Mouse (Mus musculus) liver (tissue): Measurements from ENCODE around the gene Lurap1l.
A peak's percentile ranks its signal among the peaks of the same experiment; 100 is the strongest.
"Not testable (repeated sequence)": the region's sequence is repeated elsewhere in the genome, so short reads cannot be mapped to it uniquely, and the experiment has no call there.

Experiments
- DNase-seq: peaks from one replicate; pipeline ENCODE4 v3.0.0-alpha.2; 2020; ENCODE audit warnings: mixed read lengths

Lurap1l gene

DNA sequence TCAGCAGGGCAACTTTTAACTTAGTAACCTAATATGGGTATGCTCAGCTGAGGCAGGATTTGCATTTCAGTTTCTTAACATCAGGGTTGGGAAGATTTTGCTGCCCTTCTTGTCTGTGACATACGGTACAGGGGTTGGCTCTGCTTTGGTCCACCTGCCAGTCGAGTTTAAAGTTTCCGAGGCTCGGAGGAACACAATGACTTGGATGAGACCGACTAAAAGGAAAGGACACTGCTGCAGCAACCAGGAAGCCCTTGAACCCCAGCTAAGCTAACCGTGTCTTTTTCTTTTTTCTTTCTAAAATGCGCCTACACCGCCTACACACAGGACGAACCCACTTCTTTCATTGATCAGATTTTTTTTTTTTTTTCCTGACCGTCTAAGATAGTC lies at the start of gene Lurap1l:
Gene Lurap1l, plus strand, starts transcription at position 166 of the 390 bp plus-strand sequence.
- peak; percentile 32 for DNase-seq

DNA sequence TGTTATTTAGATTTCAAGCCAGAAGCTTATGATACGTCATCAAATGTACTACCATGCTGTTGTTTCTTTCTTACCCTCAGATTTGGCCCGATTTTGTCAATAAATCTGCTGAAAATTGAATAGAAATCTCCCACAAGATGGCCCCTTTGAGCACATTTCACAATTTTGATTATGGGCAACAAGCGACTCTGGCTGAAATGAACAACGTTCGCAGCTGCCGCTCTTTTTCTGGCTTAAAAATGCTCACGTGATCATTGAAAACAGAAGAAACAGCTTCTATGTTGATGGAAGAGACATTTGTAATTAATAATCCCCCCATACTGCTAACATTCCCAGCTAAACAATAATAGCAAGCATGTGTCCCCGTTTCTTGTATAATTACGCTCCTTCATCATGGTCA lies 47.5 kb upstream of the Lurap1l start:
- no peak for DNase-seq

- no peak for DNase-seq
Observed at GRCm38 (mm10) chr4:80863906-80864305, 46.5 kb upstream of the Lurap1l start.

- peak; percentile 12 for DNase-seq
Observed at GRCm38 (mm10) chr4:80864511-80864922, 45.9 kb upstream of the Lurap1l start.

GRCm38 (mm10) chr4:80866065-80866464 lies 44.4 kb upstream of the Lurap1l start:
- DNase-seq: no peak

GRCm38 (mm10) chr4:80869598-80869997 lies 40.8 kb upstream of the Lurap1l start:
- DNase-seq: no peak

DNA sequence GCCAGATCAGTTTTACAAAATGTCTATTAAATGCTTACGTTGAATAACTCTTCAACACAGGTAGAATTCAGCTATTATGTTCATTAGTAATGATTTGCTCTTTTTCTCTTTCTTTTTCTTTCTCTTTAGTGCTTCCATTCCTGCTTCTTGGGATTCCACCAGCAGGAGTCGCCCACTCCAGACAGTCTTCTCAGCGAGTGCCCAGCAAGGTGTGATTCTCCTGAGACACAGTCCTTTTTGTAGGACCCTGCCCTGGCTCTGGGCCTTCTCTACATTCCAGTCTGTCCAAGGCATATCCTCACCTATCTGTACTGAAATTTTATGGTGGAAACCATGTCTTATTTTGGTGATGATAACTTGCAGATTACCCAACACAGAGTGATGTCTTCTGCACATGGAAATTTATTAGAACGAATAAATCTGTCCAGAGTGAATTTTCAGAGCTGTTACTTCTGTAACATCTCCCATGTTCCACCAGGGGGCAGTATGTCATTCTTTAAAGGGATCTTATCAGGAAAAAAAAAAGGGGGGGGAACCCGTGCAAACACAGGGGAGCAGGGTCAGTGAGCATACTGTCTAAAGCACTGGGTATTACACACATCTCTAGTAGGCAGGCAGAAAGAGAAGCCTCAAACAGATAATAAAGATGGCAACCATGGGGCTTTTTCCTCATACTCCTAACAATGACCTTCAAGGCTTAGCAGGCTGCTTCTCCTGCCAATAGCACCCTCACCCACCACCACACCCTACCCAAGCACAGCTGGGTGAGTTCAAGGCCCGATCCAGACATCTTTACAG lies 37.4 kb upstream of the Lurap1l start:
- DNase-seq: no peak

- no peak for DNase-seq
Observed at GRCm38 (mm10) chr4:80874121-80874859, 36.2 kb upstream of the Lurap1l start.

- no peak for DNase-seq
Observed at GRCm38 (mm10) chr4:80875055-80875454, 35.4 kb upstream of the Lurap1l start.

DNA sequence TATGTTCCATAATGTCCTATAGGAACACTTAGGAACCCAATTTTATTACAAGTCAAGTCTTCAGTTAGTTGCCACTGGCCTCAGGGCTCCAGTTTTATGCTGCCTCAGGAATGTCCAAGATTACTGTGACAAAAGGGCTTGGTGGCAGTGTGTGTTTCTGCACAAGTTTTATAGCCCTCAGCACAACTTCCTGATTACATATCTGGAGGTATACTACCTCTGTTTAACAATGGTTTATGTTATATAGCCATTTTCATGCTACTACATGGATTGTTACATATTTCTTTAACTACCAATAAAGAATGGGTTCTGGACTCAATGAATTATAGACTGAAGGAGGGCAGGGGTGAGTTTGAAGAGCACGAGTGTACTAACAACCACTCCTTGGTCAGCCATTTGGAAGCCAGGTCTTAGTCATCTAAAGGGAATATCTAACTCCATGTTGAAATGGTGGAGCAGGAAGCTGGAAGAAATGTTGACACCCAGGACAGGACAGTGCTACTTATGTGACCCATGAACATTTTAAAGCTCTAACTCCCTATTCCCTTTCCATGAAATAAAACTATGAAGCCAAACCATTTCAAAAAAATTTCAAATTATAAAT lies 28.3 kb upstream of the Lurap1l start:
- DNase-seq: no peak

GRCm38 (mm10) chr4:80886631-80887030 lies 23.8 kb upstream of the Lurap1l start:
- no peak for DNase-seq

DNA sequence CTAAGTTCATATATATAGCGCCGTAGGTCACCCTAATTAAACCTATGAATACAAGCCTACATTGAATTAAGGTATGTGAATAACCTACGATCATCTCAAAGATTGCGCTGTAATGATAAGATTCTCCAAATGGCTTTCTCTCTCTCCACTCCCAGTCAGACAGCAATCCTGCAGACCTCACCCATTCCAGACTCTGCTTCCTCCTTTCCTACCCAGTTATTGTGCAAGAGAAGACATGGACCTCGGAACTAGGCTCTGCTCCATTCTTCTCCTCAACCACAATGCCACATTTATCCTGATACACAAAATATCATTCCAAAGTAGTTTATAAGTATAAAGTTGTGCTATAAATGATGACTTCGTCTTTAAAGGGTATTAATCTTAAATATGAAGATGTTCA lies 19.4 kb upstream of the Lurap1l start:
- no peak for DNase-seq

DNA sequence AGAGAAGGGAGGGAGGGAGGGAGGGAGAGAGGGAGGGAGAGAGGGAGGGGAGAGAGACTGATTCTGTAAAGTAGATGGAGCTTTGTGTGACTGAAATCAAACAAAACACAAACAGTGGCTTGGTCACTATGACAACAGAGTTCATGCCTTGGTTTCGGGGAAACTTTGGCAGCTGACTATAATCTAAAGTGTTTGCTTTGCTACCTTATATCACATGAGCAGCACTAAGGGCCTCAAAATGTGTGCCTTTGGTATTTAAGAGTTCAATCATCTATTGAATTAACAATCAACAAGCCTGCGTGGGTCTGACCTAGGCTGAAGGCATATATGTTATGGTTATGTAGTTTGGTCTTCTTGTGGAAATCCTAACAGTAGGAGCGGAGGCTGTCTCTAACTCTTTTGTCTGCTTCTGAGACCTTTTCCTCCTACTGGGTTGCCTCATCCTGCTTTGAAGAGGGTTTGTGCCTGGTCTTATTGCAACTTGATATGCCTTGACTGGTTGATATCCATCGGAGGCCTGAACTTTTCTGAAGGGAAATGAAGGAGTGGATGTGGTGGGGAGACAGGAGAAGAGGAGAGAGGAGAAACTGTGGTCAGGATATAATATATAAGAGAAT lies 15.1 kb upstream of the Lurap1l start:
- no peak for DNase-seq

GRCm38 (mm10) chr4:80906726-80907125 lies 3.7 kb upstream of the Lurap1l start:
- no peak for DNase-seq

DNA sequence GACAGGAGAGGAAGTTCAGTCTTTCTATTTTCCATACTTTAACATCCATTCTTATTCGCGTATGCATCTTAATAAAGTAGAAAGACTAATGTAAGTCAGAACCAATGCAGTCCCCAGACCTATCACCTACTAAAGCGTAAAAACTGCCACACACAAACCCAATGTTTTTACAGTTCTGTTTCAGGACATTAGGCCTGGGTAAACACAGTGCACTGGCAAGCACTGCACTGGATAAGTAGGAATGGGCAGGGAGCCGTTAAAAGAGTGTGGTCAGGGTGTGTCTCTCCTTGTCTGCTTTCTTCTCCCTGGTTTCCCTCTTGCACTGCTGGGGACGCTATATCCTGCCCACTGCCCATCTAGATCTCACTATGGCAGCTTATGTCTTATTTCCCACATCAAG lies 2.5 kb upstream of the Lurap1l start:
- no peak for DNase-seq

- DNase-seq: no peak
Observed at GRCm38 (mm10) chr4:80908902-80909301, 1.5 kb upstream of the Lurap1l start.

GRCm38 (mm10) chr4:80910871-80911701 lies 640 bp downstream of the Lurap1l start:
- peak; percentile 14 for DNase-seq

GRCm38 (mm10) chr4:80911706-80912540 lies 1.5 kb downstream of the Lurap1l start:
- DNase-seq: peak; percentile 68

- DNase-seq: no peak
Observed at GRCm38 (mm10) chr4:80915211-80915610, 4.8 kb downstream of the Lurap1l start.

DNA sequence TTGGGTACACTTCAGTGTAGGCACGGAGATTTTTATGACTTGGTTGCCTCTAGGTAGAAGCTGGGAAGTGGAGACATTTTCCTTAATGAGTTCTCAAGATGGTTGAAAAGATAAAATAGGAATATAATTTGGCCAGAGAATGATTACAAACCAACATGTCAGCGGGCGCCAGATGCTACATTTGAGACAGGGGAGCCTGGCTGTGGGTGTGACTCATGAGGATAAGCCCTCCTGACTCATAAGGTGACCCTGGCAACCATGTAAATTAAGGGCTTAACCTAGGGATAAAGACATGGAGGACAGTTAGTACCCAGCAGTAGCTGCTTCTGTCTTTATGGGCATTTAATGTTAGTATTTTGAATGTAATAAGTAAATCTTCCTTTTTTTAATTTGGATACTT lies 6.2 kb downstream of the Lurap1l start:
- no peak for DNase-seq

DNA sequence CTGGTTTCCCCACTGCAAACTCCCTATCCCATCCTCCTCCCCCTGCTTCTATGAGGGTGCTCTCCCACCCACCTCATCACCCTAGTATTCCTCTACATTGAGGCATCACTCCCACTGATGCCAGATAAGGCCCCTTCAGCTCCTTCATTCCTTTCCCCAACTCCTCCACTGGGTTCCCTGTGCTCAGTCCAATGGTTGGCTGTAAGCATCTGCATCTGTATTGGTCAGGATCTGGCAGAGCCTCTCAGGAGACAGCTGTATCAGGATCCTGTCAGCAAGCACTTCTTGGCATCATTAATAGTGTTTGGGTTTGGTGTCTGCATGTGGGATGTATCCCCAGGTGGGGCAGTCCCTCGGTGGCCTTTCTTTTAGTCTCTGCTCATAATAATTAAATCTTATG lies 6.7 kb downstream of the Lurap1l start:
- not testable (repeated sequence) for DNase-seq
